Mouse (Mus musculus) kidney, postnatal 10 days (tissue): ENCODE data around the gene Rsrc1.
A peak's percentile ranks its signal among the peaks of the same experiment; 100 is the strongest.

ENCODE experiments used
- DNase-seq: peaks from one replicate; pipeline ENCODE4 v3.0.0; 2021; ENCODE audit warnings: mixed read lengths

Gene Rsrc1

GRCm38 (mm10) chr3:66981101-66981661 is at the start of gene Rsrc1:
TSS of gene Rsrc1 (plus strand) at chr3:66981390.
- DNase-seq: peak; percentile 68

GRCm38 (mm10) chr3:66939675-66940074 is 41.5 kb upstream of the Rsrc1 start:
- no peak for DNase-seq

- no peak for DNase-seq
Observed at GRCm38 (mm10) chr3:66955126-66955525, 26.1 kb upstream of the Rsrc1 start.

GRCm38 (mm10) chr3:66959972-66960371 is 21.2 kb upstream of the Rsrc1 start:
- no peak for DNase-seq

- no peak for DNase-seq
Observed at GRCm38 (mm10) chr3:66964884-66965283, 16.3 kb upstream of the Rsrc1 start.

- no peak for DNase-seq
Observed at GRCm38 (mm10) chr3:66967508-66967907, 13.7 kb upstream of the Rsrc1 start.

GRCm38 (mm10) chr3:66970261-66970660 is 10.9 kb upstream of the Rsrc1 start:
- DNase-seq: no peak

GRCm38 (mm10) chr3:66970661-66971331 is 10.4 kb upstream of the Rsrc1 start:
- DNase-seq: no peak

- no peak for DNase-seq
Observed at GRCm38 (mm10) chr3:66972191-66972950, 8.8 kb upstream of the Rsrc1 start.

GRCm38 (mm10) chr3:66973391-66973943 is 7.7 kb upstream of the Rsrc1 start:
- DNase-seq: peak; percentile 76

- no peak for DNase-seq
Observed at GRCm38 (mm10) chr3:66974501-66974900, 6.7 kb upstream of the Rsrc1 start.

GRCm38 (mm10) chr3:66976889-66977615 is 4.1 kb upstream of the Rsrc1 start:
- no peak for DNase-seq

GRCm38 (mm10) chr3:66977811-66978456 is 3.3 kb upstream of the Rsrc1 start:
- peak; percentile 9 for DNase-seq

GRCm38 (mm10) chr3:66978457-66979381 is 2.5 kb upstream of the Rsrc1 start:
- peak; percentile 10 for DNase-seq

- DNase-seq: no peak
Observed at GRCm38 (mm10) chr3:66979491-66979890, 1.7 kb upstream of the Rsrc1 start.

- peak; percentile 9 for DNase-seq
Observed at GRCm38 (mm10) chr3:66980111-66980975, 847 bp upstream of the Rsrc1 start.

- DNase-seq: peak; percentile 6
Observed at GRCm38 (mm10) chr3:66981706-66982105, 516 bp downstream of the Rsrc1 start, which contains the start of gene Shox2. TSS of gene Shox2 (minus strand) at chr3:66981771.

GRCm38 (mm10) chr3:66982181-66982911 is 1.2 kb downstream of the Rsrc1 start:
- DNase-seq: peak; percentile 41

- DNase-seq: no peak
Observed at GRCm38 (mm10) chr3:66983481-66983880, 2.3 kb downstream of the Rsrc1 start.
